Mouse (Mus musculus) megakaryocyte, embryonic 14.5 days (primary cell): ENCODE measurements around the gene Clpb.

Experiments
- FLI1 ChIP-seq: IDR thresholded peaks from 2 replicates; pipeline ENCODE4 v1.6.1; 2012; ENCODE audit warnings: low read length, inconsistent platforms, mixed read lengths
- GATA1 ChIP-seq: IDR thresholded peaks from 3 replicates; pipeline ENCODE4 v1.6.1; 2012; ENCODE audit warnings: mixed read lengths, low read length, inconsistent platforms, borderline replicate concordance

DNA sequence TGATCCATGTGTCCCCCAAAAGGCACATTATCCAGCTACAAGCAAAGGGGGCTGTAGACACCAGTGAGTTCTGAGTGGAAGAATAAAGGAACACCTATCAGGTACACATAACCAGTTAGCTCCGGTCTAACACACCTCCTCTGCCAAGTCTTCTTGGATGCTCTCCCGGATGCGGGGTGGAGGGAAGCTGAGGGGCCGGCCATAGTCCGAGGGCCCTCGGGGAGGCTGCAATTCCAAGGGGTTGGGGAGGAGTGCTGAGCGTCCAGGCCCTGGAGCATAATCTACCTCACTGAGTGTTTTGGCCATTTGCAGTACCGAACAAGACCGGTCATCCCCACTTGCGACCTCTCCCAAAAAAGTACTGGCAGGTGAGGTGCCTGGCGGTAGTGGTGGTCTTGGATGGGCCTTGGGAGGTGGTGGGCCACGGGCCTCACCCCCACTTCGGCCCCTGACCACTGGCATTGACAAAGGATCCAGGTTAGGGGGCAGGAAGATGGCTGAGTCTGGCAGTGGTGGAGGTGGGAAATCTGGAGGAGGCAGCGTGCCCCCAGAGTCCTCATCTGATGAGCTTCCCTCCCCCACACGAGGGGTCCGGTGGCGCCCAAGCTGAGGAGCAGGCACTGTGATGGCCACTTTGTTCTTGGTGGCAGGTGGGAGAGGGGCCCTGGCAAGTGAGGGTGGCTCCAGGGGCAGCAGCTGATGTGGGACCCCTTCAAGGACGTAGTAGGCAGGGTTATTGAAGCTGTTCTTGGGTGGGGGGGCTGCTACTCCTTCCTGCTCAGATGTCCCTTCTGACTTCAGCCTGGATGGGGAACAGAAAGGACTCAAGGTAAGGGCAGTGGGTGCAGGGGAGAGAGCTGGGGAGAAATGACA, 160.6 kb downstream of the Clpb start:
- no peak for TF ChIP-seq GATA1
- TF ChIP-seq FLI1: no peak
